Mouse (Mus musculus) lung, adult 2 months (tissue): ENCODE results near the gene 4930404H24Rik.

Experiments
- CTCF ChIP-seq: fragments of 200-500 bp; IDR thresholded peaks from 2 replicates; pipeline ENCODE4 v1.5.1; 2011; ENCODE audit warnings: mild to moderate bottlenecking, low read length, control low read depth; ENCODE audit not compliant: insufficient read depth
- POLR2A ChIP-seq: fragments of 200-500 bp; IDR thresholded peaks from 2 replicates; pipeline ENCODE4 v1.6.1; 2011; ENCODE audit warnings: low read depth, mild to moderate bottlenecking, control low read depth, low read length, borderline replicate concordance; ENCODE audit errors: extremely low read depth

- no peak for TF ChIP-seq POLR2A
- no peak for TF ChIP-seq CTCF
Measured at GRCm38 (mm10) chr2:153481861-153482120, 10.8 kb upstream of the 4930404H24Rik start.
